Mouse (Mus musculus) hindbrain, postnatal 0 days (tissue): ENCODE results near the gene Map7. TPM values are rescaled to one million over a fixed set of nuclear protein-coding genes. Genes with fewer than 3 reads are reported as not detected.

Source experiments
- ATAC-seq: fragments of 200-750 bp; cut with Nextera tagmentation; 2 replicates; pipeline ENCODE4 v1.8.0; 2017; ENCODE audit warnings: mild to moderate bottlenecking, moderate TSS enrichment, moderate library complexity
- DNase-seq: peaks from one replicate; pipeline ENCODE4 v3.0.0-alpha.2; 2015; ENCODE audit warnings: low spot score
- H3K27ac ChIP-seq: fragments of 300-500 bp; sonication (generic); 2 replicates; pipeline ENCODE4 v1.5.1; 2014; ENCODE audit warnings: mild to moderate bottlenecking
- H3K27me3 ChIP-seq: fragments of 300-500 bp; sonication (generic); 2 replicates; pipeline ENCODE4 v1.6.1; 2014; ENCODE audit warnings: low read length, mixed read lengths; ENCODE audit not compliant: insufficient read depth
- H3K36me3 ChIP-seq: fragments of 300-500 bp; sonication (generic); 2 replicates; pipeline ENCODE4 v1.6.1; 2014; ENCODE audit warnings: low read length, mixed read lengths; ENCODE audit not compliant: insufficient read depth
- H3K4me1 ChIP-seq: fragments of 300-500 bp; sonication (generic); 2 replicates; pipeline ENCODE4 v1.6.1; 2014; ENCODE audit warnings: antibody characterized with exemption, low read length, mixed read lengths; ENCODE audit not compliant: insufficient read depth
- H3K4me2 ChIP-seq: fragments of 300-500 bp; sonication (generic); 2 replicates; pipeline ENCODE4 v1.6.1; 2014; ENCODE audit warnings: low read depth, mild to moderate bottlenecking, low read length, moderate library complexity, mixed read lengths
- H3K4me3 ChIP-seq: fragments of 300-500 bp; sonication (generic); 2 replicates; pipeline ENCODE4 v1.5.1; 2014; ENCODE audit warnings: low read length
- H3K9ac ChIP-seq: fragments of 300-500 bp; sonication (generic); replicated peaks from 2 replicates; pipeline ENCODE4 v1.6.1; 2014; ENCODE audit warnings: mild to moderate bottlenecking, low read length, moderate library complexity, mixed read lengths
- H3K9me3 ChIP-seq: fragments of 300-500 bp; sonication (generic); 2 replicates; pipeline ENCODE4 v1.6.1; 2016; ENCODE audit warnings: low read length, mixed read lengths
- CTCF ChIP-seq: IDR thresholded peaks from 2 replicates; pipeline ENCODE4 v1.5.1; 2016; ENCODE audit warnings: antibody characterized with exemption, control low read depth, low read depth
- WGBS: fragments of 180-500 bp; shearing (Covaris S2); extraction: QIAGEN DNeasy Blood & Tissue Kit; methylation state at CpG from one replicate; pipeline ENCODE4 v1.1.7; 2014; 5-methylcytosine and 5-hydroxymethylcytosine counted together
- polyA plus RNA-seq: library from polyadenylated mRNA; unstranded; fragments of >200 nt; fragmentation: Nextera tagmentation; extraction: Ambion mirVana; gene quantifications from 2 replicates; pipeline ENCODE4 v1.2.1, GENCODE M21; 2015
- total RNA-seq: library from RNA; depleted of rRNA; stranded (reverse); fragments of >200 nt; gene quantifications from 2 replicates; pipeline ENCODE4 v1.2.3, GENCODE M21; 2014; rRNA removed

Map7 gene
- total RNA-seq = 7.2 and 15.1 TPM in 2 replicates
- 6.2 and 9.4 TPM in 2 replicates for polyA plus RNA-seq

GRCm38 (mm10) chr10:20148130-20148772 lies at the start of gene Map7:
TSS of gene Map7 (plus strand) at chr10:20148471.
- TF ChIP-seq CTCF = no peak
- peak within 1 kb of the TSS; percentile 65 for H3K9ac ChIP-seq
- H3K4me3 ChIP-seq = peak within 1 kb of the TSS; percentile 62
- H3K27ac ChIP-seq = peak within 1 kb of the TSS; percentile 55
- no peaks in the 10 kb centered on the region for H3K4me1 ChIP-seq
- H3K9me3 ChIP-seq = no peaks in the 10 kb centered on the region
- peaks cover 10% of the 10 kb centered on the region; the same call in 1 of the 2 replicates for H3K27me3 ChIP-seq
- ATAC-seq = no peak
- WGBS = 4% methylated on average over 51 of the region's 51 CpGs
- H3K4me2 ChIP-seq = peak within 1 kb of the TSS; percentile 93
- DNase-seq = no peak
- H3K36me3 ChIP-seq = no peaks in the 10 kb centered on the region

DNA sequence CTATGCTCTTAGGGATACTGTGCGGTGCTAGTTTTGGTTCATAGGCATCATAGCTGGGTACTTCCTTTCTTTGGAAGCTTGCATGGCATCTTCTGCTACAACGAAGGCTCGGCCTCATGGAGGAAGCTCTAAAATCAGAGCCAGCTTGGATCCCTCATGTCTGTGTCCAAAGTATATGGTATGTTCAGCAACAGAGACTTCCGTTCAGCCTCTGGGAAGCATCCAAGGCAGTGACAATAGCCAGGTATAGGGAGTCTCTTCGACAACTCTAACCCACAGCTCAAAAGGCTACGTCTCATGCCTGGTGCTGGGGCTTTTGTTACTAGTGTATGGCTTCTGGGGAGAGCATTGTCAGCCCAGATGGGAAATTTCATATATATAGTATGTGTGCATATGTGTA lies 46.8 kb upstream of the Map7 start:
- H3K4me1 ChIP-seq = no peaks in the 10 kb centered on the region
- H3K27ac ChIP-seq = no peak overlapping the region
- no peaks in the 10 kb centered on the region for H3K27me3 ChIP-seq
- no peak overlapping the region for H3K9ac ChIP-seq
- TF ChIP-seq CTCF = no peak
- 90% methylated on average over 6 of the region's 6 CpGs for WGBS
- H3K4me3 ChIP-seq = no peak overlapping the region
- H3K4me2 ChIP-seq = no peak overlapping the region
- no peak for ATAC-seq
- no peak for DNase-seq
- no peaks in the 10 kb centered on the region for H3K36me3 ChIP-seq
- H3K9me3 ChIP-seq = no peaks in the 10 kb centered on the region

DNA sequence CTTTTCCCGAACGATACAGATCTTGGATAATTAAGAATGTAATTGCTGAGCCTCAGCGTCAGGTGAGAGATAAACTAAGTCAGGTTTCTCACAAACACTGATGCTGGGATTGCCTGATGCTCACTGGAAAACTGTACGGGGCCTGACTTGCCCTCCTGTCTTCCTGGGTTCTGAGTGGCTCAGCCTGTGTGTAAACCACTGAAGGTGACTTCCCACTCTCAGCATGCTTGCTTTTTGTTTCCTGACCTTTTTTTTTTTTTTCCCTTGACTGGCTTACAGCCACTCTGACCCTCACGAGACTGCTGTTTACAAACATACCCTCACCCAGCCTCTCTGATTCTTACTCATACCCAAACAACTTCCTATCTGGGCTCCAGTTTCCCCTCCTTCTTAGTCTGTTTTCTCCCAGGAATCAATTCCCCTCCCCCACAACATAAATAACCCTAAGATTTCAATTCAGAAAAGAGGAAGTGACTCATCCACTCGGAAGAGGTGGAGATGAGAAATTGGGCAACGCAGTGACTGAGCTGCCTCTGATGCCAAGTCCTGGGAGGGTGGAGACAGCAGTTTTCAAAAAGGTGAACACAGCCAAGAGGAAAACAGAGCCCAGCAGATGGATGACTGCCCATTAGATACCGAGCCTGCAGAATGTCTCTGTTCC lies 43.9 kb upstream of the Map7 start:
- no peak for TF ChIP-seq CTCF
- no peak overlapping the region for H3K27ac ChIP-seq
- H3K4me2 ChIP-seq = no peak overlapping the region
- no peaks in the 10 kb centered on the region for H3K36me3 ChIP-seq
- H3K4me1 ChIP-seq = no peaks in the 10 kb centered on the region
- ATAC-seq = no peak
- WGBS = 68% methylated on average over 8 of the region's 8 CpGs
- H3K27me3 ChIP-seq = no peaks in the 10 kb centered on the region
- no peak for DNase-seq
- H3K9me3 ChIP-seq = no peaks in the 10 kb centered on the region
- no peak overlapping the region for H3K4me3 ChIP-seq
- H3K9ac ChIP-seq = no peak overlapping the region

DNA sequence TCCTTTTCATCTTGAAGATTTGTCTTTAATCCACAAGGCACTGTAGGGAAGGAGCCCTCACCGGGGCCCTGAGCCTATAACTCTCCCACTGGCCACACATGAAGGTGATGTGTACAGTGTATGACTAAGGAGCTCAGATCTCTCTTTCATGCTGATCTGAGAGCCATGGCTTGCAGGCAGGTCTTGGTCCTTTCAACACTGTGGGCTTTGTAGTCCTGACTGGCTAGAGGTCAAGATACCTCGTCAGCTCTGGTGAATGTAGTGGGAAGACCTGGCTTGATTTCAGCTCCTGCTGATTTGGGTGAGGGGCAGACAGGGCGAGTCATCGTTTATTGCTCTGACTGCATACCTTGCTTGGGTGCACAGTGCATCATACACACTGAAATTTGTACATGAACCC lies 42.7 kb upstream of the Map7 start:
- 65% methylated on average over 4 of the region's 4 CpGs for WGBS
- Histone ChIP-seq H3K27ac (no peak overlapping the region), H3K36me3 (no peaks in the 10 kb centered on the region), H3K27me3 (no peaks in the 10 kb centered on the region), H3K4me1 (no peaks in the 10 kb centered on the region), H3K4me2 (no peak overlapping the region), H3K9ac (no peak overlapping the region), H3K4me3 (no peak overlapping the region), H3K9me3 (no peaks in the 10 kb centered on the region)
- no peak for ATAC-seq
- TF ChIP-seq CTCF = no peak
- no peak for DNase-seq

DNA sequence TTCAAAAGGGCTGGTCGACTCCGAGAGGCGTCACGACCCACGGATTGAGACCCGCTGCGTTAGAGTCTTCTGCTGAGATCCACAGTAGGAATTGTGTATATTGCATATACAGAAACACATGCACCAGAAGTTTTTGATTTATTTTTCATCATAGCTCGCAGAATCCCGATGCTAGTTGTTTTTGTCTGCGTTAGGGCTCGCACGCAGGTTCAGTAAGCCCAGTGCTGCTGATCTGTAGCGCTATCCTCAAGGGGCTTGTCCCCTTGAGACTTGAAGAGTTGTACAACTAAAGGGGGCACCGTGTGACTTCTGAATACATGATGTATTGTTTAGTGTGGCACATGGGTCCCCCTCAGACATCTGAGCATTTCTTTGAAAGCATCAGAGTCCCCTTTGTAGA lies 41.2 kb upstream of the Map7 start:
- DNase-seq (no peak), ATAC-seq (no peak)
- Histone ChIP-seq H3K27me3 (no peaks in the 10 kb centered on the region), H3K4me1 (no peaks in the 10 kb centered on the region), H3K27ac (no peak overlapping the region), H3K4me3 (no peak overlapping the region), H3K4me2 (no peak overlapping the region), H3K9me3 (no peaks in the 10 kb centered on the region), H3K36me3 (no peaks in the 10 kb centered on the region), H3K9ac (no peak overlapping the region)
- TF ChIP-seq CTCF = no peak
- whole genome bisulfite sequencing = 92% methylated on average over 14 of the region's 14 CpGs

- no peak overlapping the region for H3K4me2 ChIP-seq
- no peak overlapping the region for H3K9ac ChIP-seq
- H3K27me3 ChIP-seq = no peaks in the 10 kb centered on the region
- H3K36me3 ChIP-seq = no peaks in the 10 kb centered on the region
- DNase-seq = no peak
- no peak overlapping the region for H3K4me3 ChIP-seq
- H3K9me3 ChIP-seq = no peaks in the 10 kb centered on the region
- ATAC-seq = no peak
- no peak for TF ChIP-seq CTCF
- H3K4me1 ChIP-seq = no peaks in the 10 kb centered on the region
- no peak overlapping the region for H3K27ac ChIP-seq
- 94% methylated on average over 5 of the region's 5 CpGs for WGBS
Observed at GRCm38 (mm10) chr10:20111508-20111907, 36.8 kb upstream of the Map7 start.
